Mouse (Mus musculus) midbrain, embryonic 12.5 days (tissue): Measurements from ENCODE around the gene Rtn3. TPM values are rescaled to one million over a fixed set of nuclear protein-coding genes. Genes with fewer than 3 reads are reported as not detected.

ENCODE experiments used
- ATAC-seq: fragments of 200-750 bp; cut with Nextera tagmentation; 2 replicates; pipeline ENCODE4 v1.8.0; 2017; ENCODE audit warnings: low read depth, moderate TSS enrichment, moderate library complexity; ENCODE audit not compliant: low FRiP score
- H3K27ac ChIP-seq: fragments of 300-500 bp; sonication (generic); replicated peaks from 2 replicates; pipeline ENCODE4 v1.5.1; 2016; ENCODE audit warnings: mild to moderate bottlenecking
- H3K27me3 ChIP-seq: fragments of 300-500 bp; sonication (generic); 2 replicates; pipeline ENCODE4 v1.6.1; 2016; ENCODE audit warnings: mild to moderate bottlenecking
- H3K36me3 ChIP-seq: fragments of 300-500 bp; sonication (generic); 2 replicates; pipeline ENCODE4 v1.6.1; 2016
- H3K4me1 ChIP-seq: fragments of 300-500 bp; sonication (generic); 2 replicates; pipeline ENCODE4 v1.6.1; 2016
- H3K4me2 ChIP-seq: fragments of 300-500 bp; sonication (generic); replicated peaks from 2 replicates; pipeline ENCODE4 v1.6.1; 2016; ENCODE audit warnings: mild to moderate bottlenecking, moderate library complexity
- H3K4me3 ChIP-seq: fragments of 300-500 bp; sonication (generic); 2 replicates; pipeline ENCODE4 v1.5.1; 2016; ENCODE audit warnings: mild to moderate bottlenecking
- H3K9ac ChIP-seq: fragments of 300-500 bp; sonication (generic); replicated peaks from 2 replicates; pipeline ENCODE4 v1.6.1; 2016; ENCODE audit warnings: mild to moderate bottlenecking, moderate library complexity
- H3K9me3 ChIP-seq: fragments of 300-500 bp; sonication (generic); 2 replicates; pipeline ENCODE4 v1.6.1; 2016; ENCODE audit warnings: mild to moderate bottlenecking
- WGBS: fragments of 180-500 bp; shearing (Covaris S2); methylation state at CpG from one replicate; pipeline ENCODE4 v1.1.7; 2016; 5-methylcytosine and 5-hydroxymethylcytosine counted together
- microRNA-seq: library from miRNA; unstranded; fragments of <30 nt; microRNA quantifications from one replicate; pipeline ENCODE4, GENCODE M21; 2017
- polyA plus RNA-seq: library from polyadenylated mRNA; unstranded; fragments of >200 nt; fragmentation: Nextera tagmentation; extraction: Ambion mirVana; gene quantifications from 2 replicates; pipeline ENCODE4 v1.2.1, GENCODE M21; 2016

The Rtn3 gene
- polyA plus RNA-seq, 1 experiment from 2014 or later, result 481 TPM

DNA sequence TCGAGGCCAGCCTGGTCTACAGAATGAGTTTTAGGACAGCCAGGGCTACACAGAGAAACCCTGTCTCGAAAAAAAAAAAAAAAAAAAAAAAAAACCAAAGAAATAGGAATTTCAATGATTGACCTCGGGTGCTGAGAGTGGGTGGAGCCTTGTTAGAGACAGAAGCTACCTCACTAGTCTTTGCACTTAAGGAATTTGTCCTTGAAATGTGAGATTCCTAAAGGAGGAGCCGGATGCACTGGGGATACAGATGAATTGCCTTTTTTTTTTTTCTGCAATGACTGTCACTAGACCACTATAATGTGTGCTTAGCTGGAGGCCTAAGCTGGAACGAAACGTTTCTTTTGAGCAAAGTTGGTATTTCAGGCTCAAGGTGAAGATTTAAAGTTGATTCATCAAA, 94.6 kb downstream of the Rtn3 start:
- H3K4me2 ChIP-seq, result no peak overlapping the region
- H3K36me3 ChIP-seq, result peaks cover 4% of the 10 kb centered on the region; the same call in 1 of the 2 replicates
- no peak overlapping the region for H3K4me3 ChIP-seq
- ATAC-seq, result no peak
- no peak overlapping the region for H3K9ac ChIP-seq
- no peaks in the 10 kb centered on the region for H3K9me3 ChIP-seq
- no peaks in the 10 kb centered on the region for H3K27me3 ChIP-seq
- H3K27ac ChIP-seq, result no peak overlapping the region
- H3K4me1 ChIP-seq, result peaks cover 10% of the 10 kb centered on the region
- 86% methylated on average over 6 of the region's 6 CpGs for WGBS

- no peak overlapping the region for H3K4me3 ChIP-seq
- peaks cover 21% of the 10 kb centered on the region for H3K4me1 ChIP-seq
- H3K9me3 ChIP-seq, result no peaks in the 10 kb centered on the region
- H3K27me3 ChIP-seq, result no peaks in the 10 kb centered on the region
- no peak overlapping the region for H3K9ac ChIP-seq
- H3K4me2 ChIP-seq, result no peak overlapping the region
- ATAC-seq, result no peak
- H3K27ac ChIP-seq, result no peak overlapping the region
- whole genome bisulfite sequencing, result 52% methylated on average over 2 of the region's 2 CpGs
- H3K36me3 ChIP-seq, result peaks cover 4% of the 10 kb centered on the region; the same call in 1 of the 2 replicates
Measured at GRCm38 (mm10) chr19:7386042-7386441, 97.0 kb downstream of the Rtn3 start.

DNA sequence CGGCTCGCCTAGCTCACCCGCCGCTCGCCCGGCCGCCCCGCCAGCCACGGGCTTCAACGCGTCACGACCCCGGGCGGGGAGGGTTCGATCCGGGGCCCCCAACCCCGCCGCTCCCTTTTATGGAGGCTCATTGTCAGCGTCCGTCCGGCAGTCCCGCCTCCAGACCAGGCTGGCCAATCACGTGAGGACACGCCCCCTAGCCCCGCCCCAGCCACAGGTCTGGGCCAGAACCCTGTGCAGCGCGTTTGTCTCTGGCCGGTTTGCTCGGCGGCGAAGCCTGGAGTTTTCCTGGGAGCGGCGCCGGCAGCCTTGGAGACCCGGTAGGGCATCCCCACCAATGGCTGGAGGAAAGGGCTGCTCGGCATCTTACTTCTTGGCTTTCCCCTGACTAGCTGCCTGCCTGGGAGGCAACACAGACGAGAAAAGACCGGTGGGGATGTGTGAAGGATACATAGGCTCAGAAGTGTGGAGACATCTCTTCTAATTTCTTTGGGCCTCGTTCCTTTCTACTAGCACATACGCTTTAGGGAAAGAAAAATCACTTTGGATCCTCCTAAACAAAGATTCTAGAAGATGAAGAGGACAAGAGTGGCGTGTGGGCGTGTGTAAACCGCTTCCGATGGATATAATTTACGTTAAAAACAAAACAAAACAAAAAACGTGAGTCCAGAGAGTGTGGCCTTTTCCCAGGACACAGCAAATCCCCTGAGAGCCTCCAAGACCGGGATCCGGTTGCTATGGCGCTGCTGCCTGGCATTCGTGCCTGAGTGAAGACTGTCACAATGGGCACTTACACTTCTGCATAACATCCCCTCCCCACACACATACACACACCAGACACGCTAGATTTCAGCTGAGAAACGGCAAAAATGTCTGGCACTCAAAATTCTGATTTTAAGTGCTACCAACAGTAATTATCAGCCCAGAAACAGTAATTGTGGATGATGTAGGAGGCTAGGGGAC, 99.9 kb downstream of the Rtn3 start, which contains the start of gene Spindoc:
Spindoc (minus strand) TSS at position 92 of the 963 bp plus-strand sequence.
- under 1% methylated on average over 52 of the region's 52 CpGs for WGBS
- Histone ChIP-seq H3K9ac (peak within 1 kb of the TSS; percentile 96), H3K4me1 (peaks cover 36% of the 10 kb centered on the region), H3K9me3 (no peaks in the 10 kb centered on the region), H3K27ac (peak within 1 kb of the TSS; percentile 97), H3K36me3 (0 out of 2 replicates have a peak, but pooled peaks cover 5% of the 10 kb centered on the region), H3K27me3 (no peaks in the 10 kb centered on the region), H3K4me3 (peak within 1 kb of the TSS; percentile 89), H3K4me2 (peak within 1 kb of the TSS; percentile 86)
- ATAC-seq, result peak; percentile 97

DNA sequence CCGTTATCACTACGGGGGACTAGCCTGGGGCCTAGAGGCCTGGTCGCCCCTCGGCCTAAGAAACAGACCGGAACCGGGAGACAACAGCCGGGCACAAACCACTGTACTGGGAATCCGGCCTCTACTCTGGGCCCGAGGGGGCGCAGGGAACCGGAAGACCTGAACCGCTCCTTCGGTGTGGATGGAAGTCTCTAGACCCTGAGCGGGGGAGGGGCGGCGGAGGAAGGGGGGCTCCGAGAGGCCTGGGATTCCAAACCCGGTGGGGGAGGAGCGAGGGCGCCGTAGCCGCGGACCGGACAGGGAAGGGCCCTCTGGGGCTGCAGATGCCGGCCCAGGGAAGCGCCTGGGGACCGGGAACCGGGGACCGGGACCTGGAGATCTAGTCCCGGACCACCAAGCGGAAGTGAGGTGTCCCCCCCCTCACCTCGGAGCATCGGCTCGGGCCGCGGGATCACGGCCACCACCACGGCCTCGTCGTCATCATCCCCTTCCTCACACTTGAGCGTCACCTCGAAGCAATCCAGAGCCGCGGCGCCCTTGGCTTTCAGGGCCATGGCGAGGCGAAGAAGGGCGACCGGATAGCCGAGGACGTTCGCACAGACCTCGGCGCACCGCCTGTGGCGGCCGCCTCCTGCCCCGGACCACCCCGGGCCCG, 100.7 kb downstream of the Rtn3 start:
- peak overlapping the region; percentile 86 for H3K4me2 ChIP-seq
- 0% methylated on average over 50 of the region's 60 CpGs for WGBS
- peaks cover 36% of the 10 kb centered on the region for H3K4me1 ChIP-seq
- no peak; the same call in 1 of the 2 replicates for ATAC-seq
- no peaks in the 10 kb centered on the region for H3K27me3 ChIP-seq
- H3K27ac ChIP-seq, result peak overlapping the region; percentile 97
- H3K9me3 ChIP-seq, result no peaks in the 10 kb centered on the region
- 0 out of 2 replicates have a peak, but pooled peaks cover 5% of the 10 kb centered on the region for H3K36me3 ChIP-seq
- peak overlapping the region; percentile 89 for H3K4me3 ChIP-seq
- H3K9ac ChIP-seq, result peak overlapping the region; percentile 96

DNA sequence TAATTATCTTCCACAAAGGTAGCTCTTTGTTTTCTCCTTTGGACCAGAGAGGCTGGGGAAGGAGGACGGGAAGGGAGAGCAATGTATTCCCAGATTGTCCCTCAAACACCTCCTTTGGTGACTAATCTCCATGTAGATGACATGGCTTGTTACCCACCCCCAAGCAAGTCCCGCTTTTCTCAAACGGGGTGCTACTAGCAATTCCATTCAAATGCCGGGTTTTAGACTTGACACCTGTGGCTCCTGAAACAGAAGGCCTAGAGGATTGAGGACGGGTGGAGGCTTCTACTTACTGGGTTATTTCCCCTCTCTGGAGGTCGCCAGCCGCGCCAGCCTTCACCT, 101.2 kb downstream of the Rtn3 start:
- peaks cover 36% of the 10 kb centered on the region for H3K4me1 ChIP-seq
- peak overlapping the region; percentile 97 for H3K27ac ChIP-seq
- ATAC-seq, result no peak
- H3K27me3 ChIP-seq, result no peaks in the 10 kb centered on the region
- peak overlapping the region; percentile 86 for H3K4me2 ChIP-seq
- 0 out of 2 replicates have a peak, but pooled peaks cover 5% of the 10 kb centered on the region for H3K36me3 ChIP-seq
- H3K9me3 ChIP-seq, result no peaks in the 10 kb centered on the region
- H3K4me3 ChIP-seq, result peak overlapping the region; percentile 89
- WGBS, result under 1% methylated on average over 8 of the region's 8 CpGs
- peak overlapping the region; percentile 96 for H3K9ac ChIP-seq

GRCm38 (mm10) chr19:7377639-7378038, 105.4 kb downstream of the Rtn3 start:
- ATAC-seq, result no peak
- WGBS, result 78% methylated on average over 2 of the region's 2 CpGs
- H3K27ac ChIP-seq, result no peak overlapping the region
- H3K27me3 ChIP-seq, result no peaks in the 10 kb centered on the region
- H3K4me1 ChIP-seq, result peaks cover 25% of the 10 kb centered on the region
- H3K4me3 ChIP-seq, result no peak overlapping the region
- no peak overlapping the region; the same call in 1 of the 2 replicates for H3K9ac ChIP-seq
- no peak overlapping the region for H3K4me2 ChIP-seq
- no peaks in the 10 kb centered on the region for H3K9me3 ChIP-seq
- peaks cover 45% of the 10 kb centered on the region for H3K36me3 ChIP-seq

Small RNA genes within 50 kb of the gene (microRNA-seq; reads per million reads assigned to microRNA genes)
- gene Mir6991, result 4.4 reads per million, percentile 17 among the genes with 10 or more reads in this experiment

Other genes starting within 250 kb of the Rtn3 start
- gene Naa40, start 242.1 kb downstream of the Rtn3 start, polyA plus RNA-seq, result 88.4 and 91.0 TPM in 2 replicates
- gene Rcor2, start 216.0 kb downstream of the Rtn3 start, polyA plus RNA-seq, result 93.7 and 96.3 TPM in 2 replicates
- gene Mark2, start 141.4 kb downstream of the Rtn3 start, polyA plus RNA-seq, result 63.8 and 68.6 TPM in 2 replicates
- 44.0 and 48.3 TPM in 2 replicates for gene Spindoc, start 100.3 kb downstream of the Rtn3 start, polyA plus RNA-seq
- 15.4 and 17.4 TPM in 2 replicates for gene 2700081O15Rik, start 65.7 kb downstream of the Rtn3 start, polyA plus RNA-seq
- gene Atl3, start 10.8 kb upstream of the Rtn3 start, polyA plus RNA-seq, result 7.5 and 7.6 TPM in 2 replicates
- gene Pla2g16, start 74.2 kb upstream of the Rtn3 start, polyA plus RNA-seq, result 2.1 and 2.3 TPM in 2 replicates
- 0.14 TPM in 1 of 2 replicates, not detected in the other for gene Lgals12, start 123.9 kb upstream of the Rtn3 start, polyA plus RNA-seq
- gene Hrasls5, start 129.3 kb upstream of the Rtn3 start, polyA plus RNA-seq, result not detected in 2 replicates
- not detected in 2 replicates for gene Slc22a19, start 228.0 kb upstream of the Rtn3 start, polyA plus RNA-seq